Mouse (Mus musculus): ENCODE measurements around the gene Vmn2r111. TPM values are rescaled to one million over a fixed set of nuclear protein-coding genes. Genes with fewer than 3 reads are reported as not detected.

The Vmn2r111 gene
- polyA plus RNA-seq (2012; rRNA removed): not detected in 2 replicates

DNA sequence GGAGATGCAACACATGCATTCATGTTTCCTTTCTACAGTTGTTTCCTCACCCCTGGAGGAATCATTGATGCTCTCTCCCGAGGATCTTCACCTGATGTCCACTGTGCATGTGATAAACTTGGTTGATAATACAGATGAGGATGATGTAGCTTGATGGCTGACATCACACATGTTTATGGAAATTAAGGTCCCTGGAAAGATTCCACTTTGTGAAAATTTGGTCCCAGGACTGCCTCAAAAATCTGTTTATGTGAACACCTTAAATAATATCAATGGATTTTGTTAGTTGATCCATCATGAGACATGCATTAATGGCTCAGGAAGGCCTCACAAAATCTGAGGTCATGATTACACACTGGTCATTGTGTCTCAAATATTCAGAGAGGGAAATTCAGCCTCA, at the start of gene Vmn2r111:
Gene Vmn2r111 (minus strand): TSS at position 101 of the 400 bp plus-strand sequence.

DNA sequence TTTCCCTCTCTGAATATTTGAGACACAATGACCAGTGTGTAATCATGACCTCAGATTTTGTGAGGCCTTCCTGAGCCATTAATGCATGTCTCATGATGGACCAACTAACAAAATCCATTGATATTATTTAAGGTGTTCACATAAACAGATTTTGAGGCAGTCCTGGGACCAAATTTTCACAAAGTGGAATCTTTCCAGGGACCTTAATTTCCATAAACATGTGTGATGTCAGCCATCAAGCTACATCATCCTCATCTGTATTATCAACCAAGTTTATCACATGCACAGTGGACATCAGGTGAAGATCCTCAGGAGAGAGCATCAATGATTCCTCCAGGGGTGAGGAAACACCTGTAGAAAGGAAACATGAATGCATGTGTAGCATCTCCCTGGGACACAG, 27.4 kb upstream of the Vmn2r111 start, which contains the start of gene Vmn2r112:
Gene Vmn2r112 (plus strand): TSS at position 301 of the 400 bp plus-strand sequence.

Other genes starting within 250 kb of the Vmn2r111 start
- 0.87 and 0.99 TPM in 2 replicates for gene Zfp944, start 212.1 kb downstream of the Vmn2r111 start, polyA plus RNA-seq (2012; rRNA removed)
- 0.15 and 0.30 TPM in 2 replicates for gene Zfp758, start 212.0 kb downstream of the Vmn2r111 start, polyA plus RNA-seq (2012; rRNA removed)
- 0.67 and 1.0 TPM in 2 replicates for gene Zfp946, start 149.3 kb downstream of the Vmn2r111 start, polyA plus RNA-seq (2012; rRNA removed)
- gene Vmn2r112, start 27.5 kb upstream of the Vmn2r111 start, polyA plus RNA-seq (2012; rRNA removed): not detected in 2 replicates

Data from stomach, adult 2 months (tissue).